8 mouse cellular contexts compared by ENCODE assay signal in the genomic region with DNA sequence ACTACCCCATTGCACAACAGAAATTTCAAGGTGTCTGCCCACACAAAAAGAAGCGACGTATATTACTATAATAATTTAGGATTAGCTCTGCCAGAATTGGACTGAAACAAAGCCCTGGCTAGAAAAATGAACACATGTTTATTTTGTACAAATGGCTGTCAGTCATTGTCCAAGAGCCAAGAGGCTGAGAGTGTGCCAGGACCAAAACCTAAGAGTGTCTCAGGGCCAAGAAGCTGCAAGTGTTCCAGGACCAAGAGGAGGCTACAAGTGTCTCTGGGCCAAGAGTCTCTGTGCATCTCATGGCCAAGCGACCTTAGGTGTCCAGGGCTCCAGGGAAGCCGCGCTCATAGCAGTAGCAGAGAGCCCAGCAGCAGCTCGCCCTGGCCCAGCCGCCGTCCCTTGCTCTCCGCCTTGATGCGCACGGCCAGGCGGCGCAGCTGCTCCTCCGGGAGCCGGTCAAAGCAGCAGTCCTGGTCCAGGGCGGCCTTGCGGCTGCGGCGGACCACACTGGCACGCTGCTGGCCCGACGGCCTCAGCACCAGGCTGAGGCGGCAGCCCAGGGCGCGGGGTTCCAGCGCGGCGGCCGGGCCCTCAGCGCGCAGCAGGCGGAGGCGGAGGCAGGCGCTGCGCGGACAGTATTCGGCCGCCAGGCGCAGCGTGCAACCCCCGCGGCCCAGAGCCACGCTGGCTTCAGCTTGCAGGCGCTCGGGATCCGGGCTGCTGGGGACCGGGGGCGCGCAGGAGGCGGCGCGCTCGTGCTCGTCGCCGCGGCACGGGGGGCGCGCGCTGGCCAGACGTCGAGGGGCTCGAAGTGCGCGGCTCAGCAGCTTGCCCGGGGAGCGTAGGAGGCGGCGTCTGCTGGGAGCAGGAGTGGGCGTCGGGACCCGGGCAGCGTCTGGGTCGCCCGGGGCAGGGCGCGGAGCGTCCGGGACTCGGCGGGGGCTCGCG. TPM values are rescaled to one million over a fixed set of nuclear protein-coding genes. Genes with fewer than 3 reads are reported as not detected.
DNase-seq lines count a peak whose midpoint lies in the region; ATAC-seq and TF ChIP-seq lines count a peak whose summit lies in the region.

No protein-coding gene starts in this region.

- H3K27me3 ChIP-seq in ES-Bruce4 (ENCODE audit: control insufficient read depth, insufficient read depth, low read length, poor library complexity, severe bottlenecking), result no peaks in the 10 kb centered on the region; the same call in 1 of the 2 replicates
- peaks cover 20% of the 10 kb centered on the region for H3K27me3 ChIP-seq in embryonic facial prominence, embryonic 11.5 days (ENCODE audit: control insufficient read depth, insufficient read depth, low read length)
- peaks cover 43% of the 10 kb centered on the region for H3K27me3 ChIP-seq in heart, embryonic 12.5 days (replicated peaks)

- peak overlapping the region; percentile 95 for H3K4me2 ChIP-seq in embryonic facial prominence, embryonic 11.5 days (ENCODE audit: low read depth, low read length)
- H3K4me2 ChIP-seq in heart, embryonic 12.5 days, result peak overlapping the region; percentile 99

- ATAC-seq in embryonic facial prominence, embryonic 11.5 days (replicated peaks; ENCODE audit: insufficient number of reproducible peaks, low FRiP score, low TSS enrichment, low read depth), result peak; percentile 84
- peak; percentile 77 for ATAC-seq in heart, embryonic 12.5 days (ENCODE audit: insufficient number of reproducible peaks, low FRiP score)
- ATAC-seq in activated CD4-positive, CD25-positive, alpha-beta regulatory T cell, adult 4 months, result no peak

- peak overlapping the region; percentile 55 for H3K4me3 ChIP-seq in ES-Bruce4 (ENCODE audit: low read depth, low read length)
- H3K4me3 ChIP-seq in embryonic facial prominence, embryonic 11.5 days (ENCODE audit: low read depth, low read length), result peak overlapping the region; percentile 49
- H3K4me3 ChIP-seq in heart, embryonic 12.5 days, result peak overlapping the region; percentile 75

- no peaks in the 10 kb centered on the region for H3K4me1 ChIP-seq in ES-Bruce4 (ENCODE audit: control insufficient read depth, insufficient read depth, low read length)
- peaks cover 5% of the 10 kb centered on the region; the same call in 1 of the 2 replicates for H3K4me1 ChIP-seq in embryonic facial prominence, embryonic 11.5 days (ENCODE audit: control insufficient read depth, insufficient read depth, low read length)
- peaks cover 9% of the 10 kb centered on the region for H3K4me1 ChIP-seq in heart, embryonic 12.5 days (replicated peaks)

- no peaks in the 10 kb centered on the region for H3K9me3 ChIP-seq in ES-Bruce4 (replicated peaks; ENCODE audit: control insufficient read depth, insufficient read depth, low read length, poor library complexity, severe bottlenecking)
- H3K9me3 ChIP-seq in embryonic facial prominence, embryonic 11.5 days (replicated peaks; ENCODE audit: control insufficient read depth, low read length), result no peaks in the 10 kb centered on the region
- peaks cover 2% of the 10 kb centered on the region; the same call in 1 of the 2 replicates for H3K9me3 ChIP-seq in heart, embryonic 12.5 days (replicated peaks)

- no peaks in the 10 kb centered on the region for H3K36me3 ChIP-seq in ES-Bruce4 (ENCODE audit: control insufficient read depth, insufficient read depth, low read length, poor library complexity, severe bottlenecking)
- H3K36me3 ChIP-seq in embryonic facial prominence, embryonic 11.5 days (replicated peaks; ENCODE audit: control insufficient read depth, insufficient read depth, low read depth, low read length), result no peaks in the 10 kb centered on the region
- H3K36me3 ChIP-seq in heart, embryonic 12.5 days, result no peaks in the 10 kb centered on the region

- TF ChIP-seq CTCF in ES-Bruce4 (IDR thresholded peaks at IDR 0.05; ENCODE audit: low read depth, low read length), result no peak

- H3K9ac ChIP-seq in ES-Bruce4 (ENCODE audit: low read depth, poor library complexity, severe bottlenecking), result peak overlapping the region; percentile 59
- peak overlapping the region; percentile 58 for H3K9ac ChIP-seq in embryonic facial prominence, embryonic 11.5 days (replicated peaks; ENCODE audit: low read length)
- H3K9ac ChIP-seq in heart, embryonic 12.5 days, result peak overlapping the region; percentile 77

- TF ChIP-seq EP300 in ES-Bruce4 (IDR thresholded peaks at IDR 0.05; ENCODE audit: insufficient read depth, low read depth, low read length), result no peak

- DNase-seq in ZHBTc4 (ENCODE audit: low read depth, low spot score), result peak; percentile 90
- DNase-seq in embryonic facial prominence, embryonic 11.5 days (ENCODE audit: low spot score), result peak; percentile 64
- peak; percentile 56 to 76 for DNase-seq in layer of hippocampus, adult 18-20 months (ENCODE audit: low spot score in 2 of 2)
- DNase-seq in lung, postnatal 10 days, result peak; percentile 55
- peak; percentile 40 to 51 for DNase-seq in right cerebral cortex, adult 2 months (ENCODE audit: low spot score in 2 of 2)

- no peak overlapping the region for H3K27ac ChIP-seq in ES-Bruce4 (ENCODE audit: insufficient read depth, low read length)
- no peak overlapping the region for H3K27ac ChIP-seq in embryonic facial prominence, embryonic 11.5 days (replicated peaks; ENCODE audit: low read depth, low read length)
- H3K27ac ChIP-seq in heart, embryonic 12.5 days (ENCODE audit: poor library complexity, severe bottlenecking), result no peak overlapping the region; the same call in 1 of the 2 replicates

- 4% methylated on average over 38 of the region's 84 CpGs for WGBS in embryonic facial prominence, embryonic 11.5 days
- 2% methylated on average over 80 of the region's 84 CpGs for WGBS in heart, embryonic 12.5 days

- no peak for TF ChIP-seq POLR2A in ES-Bruce4 (IDR thresholded peaks at IDR 0.05; ENCODE audit: insufficient read depth, low read length)

RNA-seq across cellular contexts. Expression of a gene that starts 1.4 kb away (rescaled TPM):
- not detected in 2 replicates for polyA plus RNA-seq in ES-Bruce4 (2011; ENCODE audit: insufficient read depth, insufficient read length, low read depth, missing spikeins)
- not detected in 2 replicates for polyA plus RNA-seq in embryonic facial prominence, embryonic 11.5 days (2014; fragmentation: Nextera tagmentation; extraction: Ambion mirVana)
- 0.22 and 0.28 TPM in 2 replicates for polyA plus RNA-seq in heart, embryonic 12.5 days (2016; fragmentation: Nextera tagmentation; extraction: Ambion mirVana)
- 1 to 10 TPM; 1.6 to 3.2 TPM for total RNA-seq in layer of hippocampus, adult 18-20 months (2021)
- polyA plus RNA-seq in activated CD4-positive, CD25-positive, alpha-beta regulatory T cell, adult 4 months (2017; shearing (Covaris generic)), result not detected

RNA-seq across cellular contexts. Expression of a gene that starts 9.5 kb away (rescaled TPM):
- polyA plus RNA-seq in ES-Bruce4 (2011; ENCODE audit: insufficient read depth, insufficient read length, low read depth, missing spikeins), result 24.0 and 34.2 TPM in 2 replicates
- polyA plus RNA-seq in embryonic facial prominence, embryonic 11.5 days (2014; fragmentation: Nextera tagmentation; extraction: Ambion mirVana), result 4.9 and 5.2 TPM in 2 replicates
- polyA plus RNA-seq in heart, embryonic 12.5 days (2016; fragmentation: Nextera tagmentation; extraction: Ambion mirVana), result 6.3 and 7.0 TPM in 2 replicates
- 100 to 1,000 TPM; 101 to 109 TPM for total RNA-seq in layer of hippocampus, adult 18-20 months (2021)
- 10 to 100 TPM; 16.6 to 17.6 TPM for polyA plus RNA-seq in activated CD4-positive, CD25-positive, alpha-beta regulatory T cell, adult 4 months (2017; shearing (Covaris generic))
